Mouse (Mus musculus): Measurements from ENCODE around the gene Pum2. TPM values are rescaled to one million over a fixed set of nuclear protein-coding genes. Genes with fewer than 3 reads are reported as not detected.

Pum2 gene
- total RNA-seq, 1 experiment from 2014 or later: 210 TPM

GRCm38 (mm10) chr12:8786476-8786875 is 112.5 kb downstream of the Pum2 start:
- ATAC-seq (replicated peaks; ENCODE audit: low read depth, poor library complexity, severe bottlenecking): no peak

- peak; percentile 72 for ATAC-seq (replicated peaks; ENCODE audit: low read depth, poor library complexity, severe bottlenecking)
These were observed 113.2 kb downstream of the Pum2 start for GRCm38 (mm10) chr12:8786984-8787730.

GRCm38 (mm10) chr12:8788469-8788868 is 114.5 kb downstream of the Pum2 start:
- ATAC-seq (replicated peaks; ENCODE audit: low read depth, poor library complexity, severe bottlenecking): no peak

DNA sequence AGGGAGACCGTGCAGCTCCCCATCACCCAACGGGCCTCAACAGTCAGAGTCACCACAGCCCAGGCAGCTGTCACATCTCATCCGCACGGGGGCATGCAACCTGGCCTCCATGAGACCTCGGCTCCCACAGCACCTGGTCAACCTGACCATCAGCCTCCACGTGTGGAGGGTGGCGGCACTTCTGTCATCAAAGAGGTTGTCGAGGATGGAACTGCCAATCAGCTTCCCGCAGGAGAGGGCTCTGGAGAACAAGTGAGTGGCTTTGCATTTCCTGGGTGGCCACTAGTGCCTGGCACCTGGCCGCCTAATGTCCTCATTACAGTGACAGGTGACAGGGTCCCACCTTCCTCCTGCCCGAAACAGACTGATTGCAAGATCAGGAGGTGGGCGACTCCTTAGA is 116.7 kb downstream of the Pum2 start:
- no peak for ATAC-seq (replicated peaks; ENCODE audit: low read depth, poor library complexity, severe bottlenecking)

DNA sequence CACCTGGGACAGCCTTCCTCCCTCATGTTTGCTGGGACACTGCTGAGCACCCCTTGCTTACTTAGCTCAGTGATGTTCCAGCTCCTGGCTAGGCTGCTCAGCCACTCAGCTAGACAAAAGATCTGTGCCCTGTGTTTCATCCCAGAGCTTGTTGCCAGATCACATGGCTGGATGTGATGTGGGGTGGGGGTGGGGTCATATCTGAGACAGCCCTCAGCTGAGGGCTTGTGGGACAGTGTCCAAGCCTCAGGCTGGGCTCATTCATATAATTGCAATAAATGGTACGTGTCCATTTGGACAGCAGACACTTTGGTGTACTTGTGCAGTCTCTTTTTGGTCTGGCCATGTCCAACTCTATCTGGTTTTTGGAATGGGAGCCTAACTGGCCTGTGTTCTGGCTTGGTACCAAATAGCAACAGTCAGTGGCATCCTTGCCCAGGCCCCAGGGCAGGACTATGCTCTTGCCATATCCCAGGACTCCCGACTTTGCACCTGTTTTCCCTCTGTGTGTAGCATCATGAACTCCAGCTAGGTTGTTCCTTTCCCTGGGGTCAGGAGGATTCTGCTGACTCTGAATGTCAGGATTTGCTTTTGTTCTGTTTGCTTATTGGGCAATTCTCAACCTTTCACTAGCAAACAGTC is 119.6 kb downstream of the Pum2 start:
- ATAC-seq (replicated peaks; ENCODE audit: low read depth, poor library complexity, severe bottlenecking): no peak

DNA sequence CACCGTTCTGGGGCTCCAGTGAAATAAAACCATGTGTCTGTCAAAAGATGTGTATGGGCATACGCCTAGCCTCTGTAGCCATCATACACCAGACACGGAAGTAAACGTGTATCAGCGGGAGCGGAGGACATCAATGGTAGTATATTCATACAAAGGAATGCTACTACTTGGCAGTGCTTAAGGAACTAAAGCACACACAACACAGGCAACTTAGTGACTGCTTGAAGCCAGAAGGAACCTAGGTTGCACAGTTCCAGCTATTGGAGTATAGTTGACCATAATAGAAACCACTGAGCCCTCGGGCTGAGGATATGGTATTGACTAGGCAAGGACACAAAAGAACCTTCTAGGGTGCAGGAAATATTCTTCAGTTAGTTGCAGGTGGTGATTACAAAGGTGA is 124.0 kb downstream of the Pum2 start:
- ATAC-seq (replicated peaks; ENCODE audit: low read depth, poor library complexity, severe bottlenecking): no peak

- ATAC-seq (replicated peaks; ENCODE audit: low read depth, poor library complexity, severe bottlenecking): no peak
These were observed 124.6 kb downstream of the Pum2 start for GRCm38 (mm10) chr12:8798486-8799020.

Other genes with a start within 250 kb of the Pum2 start
- 35.8 and 43.3 TPM in 2 replicates for gene Rhob, start 174.1 kb upstream of the Pum2 start, total RNA-seq (2017)
- gene Slc7a15, start 75.1 kb upstream of the Pum2 start, total RNA-seq (2017): not detected in 2 replicates
- gene Sdc1, start 97.2 kb downstream of the Pum2 start, total RNA-seq (2017): 1.9 and 5.4 TPM in 2 replicates
- gene Laptm4a, start 247.5 kb downstream of the Pum2 start, total RNA-seq (2017): 115 and 122 TPM in 2 replicates